Mouse (Mus musculus) brain, embryonic 18.5 days (tissue): ENCODE data around the gene Wdr43.
"Not testable (repeated sequence)": the region's sequence is repeated elsewhere in the genome, so short reads cannot be mapped to it uniquely, and the experiment has no call there.

Source experiments
- DNase-seq: peaks from one replicate; pipeline ENCODE4 v3.0.0-alpha.2; 2012; ENCODE audit warnings: low read depth, low spot score

Wdr43 gene

GRCm38 (mm10) chr17:71615638-71616318 is at the start of gene Wdr43:
Gene Wdr43, plus strand, starts transcription at chr17:71615895.
- DNase-seq: peak; percentile 94

- no peak for DNase-seq
Measured at GRCm38 (mm10) chr17:71579176-71579705, 36.5 kb upstream of the Wdr43 start.

- DNase-seq: no peak
Measured at GRCm38 (mm10) chr17:71597881-71598658, 17.6 kb upstream of the Wdr43 start.

DNA sequence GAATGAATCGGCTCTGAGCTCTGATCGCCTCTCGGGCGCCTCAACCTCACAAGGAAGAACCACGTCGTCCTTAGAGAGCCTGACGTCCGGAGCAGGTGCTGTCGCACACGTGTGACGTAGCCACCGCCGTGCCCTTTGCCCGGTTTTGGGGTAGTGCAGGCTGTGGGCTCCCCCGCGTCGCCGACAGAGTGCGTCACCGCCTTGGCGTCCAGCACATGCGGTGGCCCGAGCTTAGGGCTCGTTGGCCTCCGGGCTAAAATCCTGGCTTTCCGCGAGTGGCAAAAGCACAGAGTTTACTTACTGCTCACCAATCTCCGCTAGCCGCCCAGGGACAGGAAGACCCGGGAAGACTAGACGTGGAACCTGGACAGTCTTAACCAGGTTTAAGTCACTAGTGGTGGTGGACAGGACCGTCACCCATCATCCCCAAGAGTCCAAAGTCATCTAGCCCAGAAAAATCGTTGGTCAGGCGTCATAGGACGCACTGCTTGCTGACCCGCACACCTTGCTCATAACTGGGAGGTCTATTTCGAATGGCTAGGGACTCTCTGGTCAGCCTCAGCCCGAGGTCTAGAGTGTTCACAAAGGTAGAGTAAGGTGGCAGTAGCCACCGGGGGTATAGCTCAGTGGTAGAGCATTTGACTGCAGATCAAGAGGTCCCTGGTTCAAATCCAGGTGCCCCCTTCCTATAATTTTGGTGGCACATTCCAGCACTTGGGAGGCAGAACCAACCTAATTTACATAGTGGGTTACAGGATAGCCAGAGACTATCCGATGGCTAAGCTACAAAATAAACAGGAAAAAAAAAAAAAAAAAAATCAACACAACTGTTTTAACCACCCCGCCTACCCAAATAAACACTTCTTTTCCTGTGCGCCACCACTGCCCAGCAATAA is 16.8 kb upstream of the Wdr43 start:
- DNase-seq: peak; percentile 79

DNA sequence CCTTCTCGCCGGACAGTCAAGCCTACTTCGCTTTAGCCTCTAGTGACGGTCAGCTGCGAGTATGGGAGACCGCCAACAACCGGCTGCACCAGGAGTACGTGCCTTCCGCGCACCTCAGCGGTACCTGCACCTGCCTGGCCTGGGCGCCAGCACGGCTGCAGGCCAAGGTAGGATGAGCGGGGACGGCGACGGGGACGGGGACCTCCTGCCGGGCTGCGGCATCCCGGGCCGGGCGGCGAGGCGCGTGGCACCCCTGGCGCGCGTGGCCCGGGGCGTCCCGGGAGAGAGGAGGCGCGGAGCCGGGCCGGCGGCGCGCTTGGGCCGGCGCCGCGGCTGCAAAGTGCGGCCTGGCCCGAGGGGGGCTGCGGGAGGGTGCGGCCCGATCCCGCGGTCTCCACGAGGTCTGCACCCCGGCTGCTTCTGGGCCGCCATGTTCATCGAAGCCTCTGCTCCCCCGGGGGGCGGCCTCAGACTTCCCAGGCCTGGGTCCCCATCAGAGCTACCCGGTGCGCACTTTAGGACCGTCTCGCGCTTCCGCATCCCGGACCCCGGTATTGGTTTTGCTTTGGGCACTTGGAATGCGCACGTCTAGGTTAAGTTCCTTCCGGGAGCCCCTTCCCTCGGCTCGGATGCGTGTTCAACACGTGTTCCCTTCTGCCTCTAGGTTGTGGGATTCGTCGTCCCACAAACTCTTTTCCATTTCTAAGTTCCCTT is 781 bp downstream of the Wdr43 start:
- DNase-seq: no peak

DNA sequence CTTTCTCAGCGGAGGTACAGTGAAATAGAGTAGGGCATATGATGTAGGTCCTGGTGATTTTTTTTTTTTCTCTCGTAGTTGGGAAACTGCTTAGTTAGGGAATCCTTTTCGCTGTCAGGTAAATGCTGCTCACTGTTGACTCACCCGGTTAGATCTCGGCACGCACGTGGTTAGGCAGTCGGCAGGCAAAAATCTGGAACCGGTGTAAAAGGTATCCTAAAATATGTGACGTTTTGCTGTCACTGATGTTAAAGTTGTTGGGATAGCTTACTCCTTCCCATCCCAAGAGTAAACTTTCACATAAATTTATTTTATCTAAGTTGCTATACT is 1.3 kb downstream of the Wdr43 start:
- DNase-seq: no peak

DNA sequence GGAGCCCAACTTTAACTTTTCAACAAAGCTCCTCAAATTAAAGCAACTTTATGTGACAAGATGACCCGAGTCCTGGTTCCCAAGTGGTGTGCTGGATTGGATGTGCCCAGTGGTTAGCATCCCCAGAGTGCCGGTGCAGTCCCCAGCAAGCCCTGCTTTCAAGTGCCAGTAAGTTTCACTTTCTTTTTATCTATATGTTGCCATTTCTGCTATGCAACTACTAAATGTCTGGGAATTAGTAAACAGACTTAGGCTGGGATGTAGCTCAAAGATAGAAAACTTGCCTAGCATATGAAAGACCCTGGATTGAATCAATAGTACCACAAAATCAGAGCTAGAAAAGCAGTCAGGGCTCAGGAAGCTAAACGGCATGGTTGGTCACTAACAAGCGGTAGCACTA is 2.3 kb downstream of the Wdr43 start:
- no peak for DNase-seq

- no peak for DNase-seq
Measured at GRCm38 (mm10) chr17:71631806-71632205, 16.1 kb downstream of the Wdr43 start.

DNA sequence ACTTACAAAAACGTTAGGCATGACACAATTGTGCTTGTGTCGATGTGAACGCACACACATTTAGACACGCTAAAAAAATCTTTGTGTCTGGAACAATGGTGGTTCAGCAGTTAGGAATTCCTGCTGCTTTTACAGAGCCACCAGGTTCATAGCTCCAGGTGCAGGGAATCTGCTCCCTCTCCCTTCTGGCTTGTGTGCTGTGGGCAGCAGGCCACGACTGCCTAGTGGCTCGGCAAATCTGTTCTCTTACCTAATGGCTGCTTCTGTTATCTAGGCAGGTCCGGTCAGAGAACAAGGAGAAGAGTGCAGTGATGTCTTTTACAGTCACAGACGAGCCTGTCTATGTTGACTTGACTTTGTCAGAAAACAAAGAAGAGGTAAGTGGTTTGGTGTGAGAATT is 17.7 kb downstream of the Wdr43 start:
- no peak for DNase-seq

DNA sequence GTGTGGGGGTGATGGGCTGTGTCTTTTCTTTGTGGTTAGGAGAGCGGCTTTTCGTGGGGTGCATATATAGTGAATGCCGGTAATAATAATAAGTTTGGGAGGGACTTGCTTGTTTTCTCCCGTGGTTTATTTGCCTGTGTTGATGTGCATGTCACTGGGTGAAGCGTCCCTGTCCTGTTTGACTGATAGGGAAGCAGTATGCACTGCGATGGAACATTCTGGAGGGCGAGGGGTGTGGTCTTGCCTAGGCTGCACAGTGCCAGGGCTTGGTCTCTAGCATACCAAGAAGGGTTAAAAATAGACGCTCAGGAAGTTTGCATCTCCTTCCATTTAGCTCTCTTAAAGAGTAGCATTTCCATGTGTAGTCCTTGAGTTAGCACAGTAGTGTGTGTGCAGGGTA is 21.1 kb downstream of the Wdr43 start:
- DNase-seq: no peak

GRCm38 (mm10) chr17:71637750-71638265 is 22.1 kb downstream of the Wdr43 start:
- no peak for DNase-seq

DNA sequence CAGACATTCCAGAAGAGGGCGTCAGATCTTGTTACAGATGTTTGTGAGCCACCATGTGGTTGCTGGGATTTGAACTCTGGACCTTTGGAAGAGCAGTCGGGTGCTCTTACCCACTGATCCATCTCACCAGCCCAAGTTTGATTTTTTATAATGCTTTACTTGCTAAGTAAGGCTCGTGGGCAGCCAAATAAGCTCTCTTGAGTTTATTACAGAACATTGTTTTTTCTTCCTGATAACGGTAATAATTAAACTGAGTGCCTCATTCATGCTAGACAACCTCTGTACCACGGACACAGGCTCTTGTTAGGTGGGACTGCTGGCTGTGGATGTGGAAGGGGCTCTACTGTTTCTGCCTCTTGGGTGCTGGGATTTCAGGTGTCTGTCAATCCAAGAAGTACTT is 23.4 kb downstream of the Wdr43 start:
- DNase-seq: not testable (repeated sequence)

DNA sequence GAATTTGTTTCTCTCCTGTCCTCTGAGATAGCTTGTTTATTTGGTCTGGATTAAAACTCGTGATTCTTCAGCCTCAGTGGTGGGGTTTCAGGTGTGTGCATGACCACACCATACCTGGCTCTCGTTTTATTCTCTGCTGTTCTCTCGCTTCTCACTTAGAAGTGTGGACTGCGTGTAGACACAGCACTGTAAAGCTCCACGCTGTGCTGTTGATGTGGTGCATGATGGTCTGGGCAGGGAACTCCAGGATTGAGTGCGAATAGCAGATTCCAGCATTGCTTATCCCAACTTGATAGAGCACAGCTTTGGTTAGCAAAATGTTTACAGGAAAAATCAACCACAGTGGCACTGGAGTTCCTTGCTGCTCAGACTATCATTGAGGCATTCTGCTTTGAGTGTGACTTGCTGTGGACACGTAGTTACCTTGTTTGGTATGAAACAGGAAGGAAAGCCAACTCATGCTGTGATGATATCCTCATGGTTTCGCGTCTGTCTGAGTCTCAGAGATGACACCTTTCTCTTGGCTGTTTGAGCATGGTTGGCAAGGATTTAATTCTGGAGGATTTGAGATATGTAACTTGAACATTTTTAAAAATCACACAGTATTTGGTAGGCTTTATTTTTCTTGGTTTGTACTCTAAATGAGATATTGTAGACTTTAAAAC is 24.9 kb downstream of the Wdr43 start:
- no peak for DNase-seq

- no peak for DNase-seq
Measured at GRCm38 (mm10) chr17:71642190-71642589, 26.5 kb downstream of the Wdr43 start.

DNA sequence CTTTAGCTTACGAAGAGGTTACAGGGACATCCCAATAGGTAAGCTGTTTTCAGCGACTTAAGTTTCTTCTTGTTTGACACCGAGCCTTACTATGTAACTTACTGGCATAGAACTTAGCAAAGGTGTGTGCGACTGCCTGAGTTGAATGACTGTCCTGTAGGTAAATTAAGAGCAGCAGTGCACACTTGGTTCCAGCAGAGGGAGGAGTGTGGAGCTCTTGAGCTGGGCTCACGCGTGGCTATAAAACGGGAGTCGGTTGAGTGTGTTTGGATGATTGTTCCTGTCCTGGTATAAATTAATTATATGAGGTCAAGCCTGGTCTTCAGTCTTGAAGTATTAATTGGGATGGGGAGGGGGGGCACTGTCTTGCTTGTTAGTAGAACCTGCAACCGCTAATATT is 34.3 kb downstream of the Wdr43 start:
- DNase-seq: no peak

DNA sequence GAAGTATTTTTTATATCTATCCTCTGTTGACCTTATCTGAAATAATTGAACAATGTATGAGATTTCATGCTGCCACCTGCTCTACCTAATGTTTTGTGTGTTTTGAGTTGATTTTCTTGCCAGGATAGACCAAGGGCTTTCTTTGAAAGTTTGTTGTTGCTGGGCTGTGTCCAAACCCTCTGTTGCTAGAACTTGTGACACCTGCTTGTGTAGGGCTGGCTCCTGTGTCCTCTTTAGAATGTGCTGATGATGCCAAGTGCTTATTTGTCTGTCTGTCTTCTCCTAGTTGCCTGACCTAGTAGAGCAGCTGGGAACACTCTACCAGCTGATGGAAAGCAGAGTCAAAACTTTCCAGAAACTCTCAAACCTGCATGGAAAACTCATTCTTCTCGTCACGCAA is 36.8 kb downstream of the Wdr43 start:
- no peak for DNase-seq

- no peak for DNase-seq
Measured at GRCm38 (mm10) chr17:71652934-71653333, 37.2 kb downstream of the Wdr43 start.

DNA sequence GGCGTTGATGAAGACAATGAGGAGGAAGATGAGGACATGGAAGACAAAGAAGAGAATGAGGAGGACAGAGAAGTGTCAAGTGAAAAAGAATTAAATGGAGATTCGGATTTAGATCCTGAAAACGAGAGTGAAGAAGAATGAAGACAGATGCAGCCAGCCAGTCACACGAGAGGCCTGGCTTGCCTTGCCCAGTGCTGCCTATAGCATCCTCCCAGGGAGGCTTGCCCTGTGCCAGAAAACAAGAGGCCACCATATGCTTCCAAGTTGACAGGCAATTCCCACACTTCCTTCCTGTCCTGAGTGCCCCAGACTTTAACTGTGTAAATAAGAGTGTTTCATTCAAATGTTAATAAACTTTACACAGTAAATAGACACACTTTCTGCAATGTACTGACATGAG is 41.8 kb downstream of the Wdr43 start:
- DNase-seq: no peak

GRCm38 (mm10) chr17:71658666-71659065 is 43.0 kb downstream of the Wdr43 start:
- DNase-seq: no peak

DNA sequence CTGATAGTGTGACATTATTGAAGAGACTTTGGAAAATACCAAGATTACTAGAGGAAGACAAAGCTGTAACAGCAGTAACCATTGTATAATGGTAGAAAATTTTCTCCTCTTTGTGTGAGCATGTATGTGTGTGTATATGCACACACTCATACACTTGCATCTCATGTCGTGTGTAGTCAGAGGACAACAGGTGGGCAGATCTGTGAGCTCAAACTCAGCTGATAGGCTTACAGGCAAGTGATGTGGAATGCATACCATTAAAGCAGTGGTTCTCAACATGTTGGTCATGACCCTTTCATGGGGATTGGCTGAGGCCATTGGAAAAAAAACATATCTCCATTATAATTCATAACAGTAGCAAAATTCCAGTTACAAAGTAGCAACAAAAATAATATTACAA is 44.7 kb downstream of the Wdr43 start:
- DNase-seq: no peak
